Mouse (Mus musculus) c-Kit-positive CD71-positive TER-119-positive erythroid progenitor cells, embryonic 14.5 days (primary cell): ENCODE measurements around the gene Ptprf.

Source experiments
- DNase-seq: peaks from one replicate; pipeline ENCODE4 v3.0.0-alpha.2; 2013; ENCODE audit warnings: low spot score

Ptprf gene

GRCm38 (mm10) chr4:118282182-118282562, 9.0 kb downstream of the Ptprf start:
- no peak for DNase-seq

GRCm38 (mm10) chr4:118281444-118282181, 9.6 kb downstream of the Ptprf start:
- no peak for DNase-seq

- DNase-seq, result no peak
Observed at GRCm38 (mm10) chr4:118280506-118280905, 10.7 kb downstream of the Ptprf start.

GRCm38 (mm10) chr4:118276520-118277232, 14.5 kb downstream of the Ptprf start:
- no peak for DNase-seq

- no peak for DNase-seq
Observed at GRCm38 (mm10) chr4:118275601-118276519, 15.3 kb downstream of the Ptprf start.

GRCm38 (mm10) chr4:118274521-118274920, 16.7 kb downstream of the Ptprf start:
- no peak for DNase-seq

GRCm38 (mm10) chr4:118273998-118274397, 17.2 kb downstream of the Ptprf start:
- DNase-seq, result no peak

GRCm38 (mm10) chr4:118273545-118273944, 17.7 kb downstream of the Ptprf start:
- DNase-seq, result no peak

GRCm38 (mm10) chr4:118272871-118273270, 18.3 kb downstream of the Ptprf start:
- no peak for DNase-seq

- DNase-seq, result no peak
Observed at GRCm38 (mm10) chr4:118272258-118272657, 18.9 kb downstream of the Ptprf start.

GRCm38 (mm10) chr4:118271556-118272074, 19.6 kb downstream of the Ptprf start:
- DNase-seq, result no peak

GRCm38 (mm10) chr4:118270706-118271105, 20.5 kb downstream of the Ptprf start:
- DNase-seq, result no peak

- DNase-seq, result no peak
Observed at GRCm38 (mm10) chr4:118269999-118270398, 21.2 kb downstream of the Ptprf start.

GRCm38 (mm10) chr4:118268429-118269212, 22.6 kb downstream of the Ptprf start:
- no peak for DNase-seq

- DNase-seq, result no peak
Observed at GRCm38 (mm10) chr4:118265557-118265956, 25.6 kb downstream of the Ptprf start.

- no peak for DNase-seq
Observed at GRCm38 (mm10) chr4:118261771-118262473, 29.3 kb downstream of the Ptprf start.

GRCm38 (mm10) chr4:118261291-118261690, 29.9 kb downstream of the Ptprf start:
- DNase-seq, result no peak

GRCm38 (mm10) chr4:118260551-118261267, 30.5 kb downstream of the Ptprf start:
- no peak for DNase-seq

GRCm38 (mm10) chr4:118259782-118260463, 31.3 kb downstream of the Ptprf start:
- DNase-seq, result no peak
